ENCODE assay signal across 8 mouse cellular contexts in the genomic region with DNA sequence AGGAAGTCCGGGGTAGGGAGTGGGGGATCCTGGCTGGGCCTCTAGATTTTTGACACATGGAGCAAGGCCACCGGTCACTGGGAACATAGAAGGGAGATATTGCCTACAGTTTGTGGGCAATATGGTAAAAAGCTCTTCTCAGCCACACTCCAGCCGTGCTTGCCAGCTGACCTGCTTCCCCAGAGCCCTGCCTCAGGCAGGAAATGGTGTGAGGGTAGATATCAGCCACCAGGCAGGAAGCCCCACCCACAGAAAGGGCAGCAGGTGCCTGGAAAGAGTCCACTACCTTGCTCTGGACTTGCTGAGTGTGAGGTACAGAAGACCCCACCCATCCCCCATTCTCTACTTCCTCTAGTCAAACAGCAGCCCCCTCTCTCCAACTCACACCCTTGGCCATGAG.
DNase-seq lines count a peak whose midpoint lies in the region; ATAC-seq and TF ChIP-seq lines count a peak whose summit lies in the region.

No protein-coding gene starts in this region.

- H3K27ac ChIP-seq in embryonic facial prominence, embryonic 14.5 days (replicated peaks; ENCODE audit: low read depth, low read length), result peak overlapping the region; percentile 46; the same call in 1 of the 2 replicates
- H3K27ac ChIP-seq in kidney, adult 2 months (ENCODE audit: insufficient read depth, low read depth, low read length), result peak overlapping the region; percentile 85

- H3K36me3 ChIP-seq in embryonic facial prominence, embryonic 14.5 days (ENCODE audit: control insufficient read depth, insufficient read depth, low read length), result no peaks in the 10 kb centered on the region
- no peaks in the 10 kb centered on the region for H3K36me3 ChIP-seq in kidney, adult 2 months (ENCODE audit: control insufficient read depth, insufficient read depth, low read length)

- DNase-seq in B cell, adult 2 months, result peak; percentile 15 to 29
- peak; percentile 14 for DNase-seq in embryonic facial prominence, embryonic 14.5 days (ENCODE audit: low spot score)
- peak; percentile 72 for DNase-seq in kidney, adult 2 months
- DNase-seq in lung, postnatal 10 days, result peak; percentile 54
- no peak for DNase-seq in c-Kit-positive CD71-positive TER-119-positive erythroid progenitor cells, embryonic 14.5 days (ENCODE audit: low spot score)
- DNase-seq in cerebellum, adult 11-12 months, result no peak
- DNase-seq in left cerebral cortex, adult 9 months (ENCODE audit: low spot score in 2 of 2), result no peak

- 87% methylated on average over 3 of the region's 3 CpGs for WGBS in embryonic facial prominence, embryonic 14.5 days
- 51% methylated on average over 3 of the region's 3 CpGs for WGBS in kidney, adult 2 months

- no peak overlapping the region for H3K4me3 ChIP-seq in embryonic facial prominence, embryonic 14.5 days (ENCODE audit: low read depth, low read length)
- no peak overlapping the region for H3K4me3 ChIP-seq in kidney, adult 2 months (ENCODE audit: insufficient read depth, low read depth, low read length)

- H3K9me3 ChIP-seq in embryonic facial prominence, embryonic 14.5 days (ENCODE audit: control insufficient read depth, low read length), result no peaks in the 10 kb centered on the region

- H3K9ac ChIP-seq in embryonic facial prominence, embryonic 14.5 days (ENCODE audit: low read depth, low read length), result no peak overlapping the region

- no peak overlapping the region for H3K4me2 ChIP-seq in embryonic facial prominence, embryonic 14.5 days (ENCODE audit: low read depth, low read length)

- no peak for TF ChIP-seq CTCF in kidney, adult 2 months (conservative IDR thresholded peaks at IDR 0.05; ENCODE audit: insufficient read depth, insufficient read length, low read depth, low read length)

- H3K27me3 ChIP-seq in embryonic facial prominence, embryonic 14.5 days (replicated peaks; ENCODE audit: control insufficient read depth, insufficient read depth, low read length), result no peaks in the 10 kb centered on the region
- H3K27me3 ChIP-seq in kidney, adult 2 months (replicated peaks; ENCODE audit: control insufficient read depth, insufficient read depth, low read length), result no peaks in the 10 kb centered on the region

- H3K4me1 ChIP-seq in embryonic facial prominence, embryonic 14.5 days (ENCODE audit: control insufficient read depth, insufficient read depth, low read length), result no peaks in the 10 kb centered on the region
- H3K4me1 ChIP-seq in kidney, adult 2 months (ENCODE audit: control insufficient read depth, insufficient read depth, low read length), result peaks cover 7% of the 10 kb centered on the region

- no peak for TF ChIP-seq POLR2A in kidney, adult 2 months (IDR thresholded peaks at IDR 0.05; ENCODE audit: low read depth, low read length)

- no peak for ATAC-seq in embryonic facial prominence, embryonic 14.5 days (ENCODE audit: low read depth)
- ATAC-seq in erythroblast, adult 5-6 weeks (replicated peaks; ENCODE audit: low FRiP score, poor library complexity, severe bottlenecking), result no peak

Comparison
In these comparisons a context has a peak if more than half of its experiments do, and no peak if none do; other contexts are left out.
1. DNase-seq: peak in B cell, adult 2 months (2 of 2), embryonic facial prominence, embryonic 14.5 days (single experiment), kidney, adult 2 months (single experiment) and lung, postnatal 10 days (single experiment); none in c-Kit-positive CD71-positive TER-119-positive erythroid progenitor cells, embryonic 14.5 days (single experiment), cerebellum, adult 11-12 months (single experiment) and left cerebral cortex, adult 9 months (0 of 2).